ENCODE assay signal across 8 mouse cellular contexts in genomic region chr13:74316386-74316785, GRCm38 (mm10). TPM values are rescaled to one million over a fixed set of nuclear protein-coding genes. Genes with fewer than 3 reads are reported as not detected.
DNase-seq lines count a peak whose midpoint lies in the region; ATAC-seq and TF ChIP-seq lines count a peak whose summit lies in the region.

No protein-coding gene starts in this region.

- H3K9me3 ChIP-seq in hindbrain, embryonic 10.5 days = no peaks in the 10 kb centered on the region
- no peaks in the 10 kb centered on the region for H3K9me3 ChIP-seq in midbrain, embryonic 12.5 days

- 9% methylated on average over 4 of the region's 4 CpGs for WGBS in kidney, adult 2 months
- WGBS in hindbrain, embryonic 10.5 days = 31% methylated on average over 4 of the region's 4 CpGs
- 25% methylated on average over 4 of the region's 4 CpGs for WGBS in midbrain, embryonic 12.5 days

- TF ChIP-seq POLR2A in kidney, adult 2 months (IDR thresholded peaks at IDR 0.05; ENCODE audit: low read depth, low read length) = no peak

- no peaks in the 10 kb centered on the region; the same call in 1 of the 2 replicates for H3K4me1 ChIP-seq in kidney, adult 2 months (ENCODE audit: control insufficient read depth, insufficient read depth, low read length)
- H3K4me1 ChIP-seq in hindbrain, embryonic 10.5 days (replicated peaks) = peaks cover 18% of the 10 kb centered on the region
- H3K4me1 ChIP-seq in midbrain, embryonic 12.5 days = peaks cover 11% of the 10 kb centered on the region

- H3K4me2 ChIP-seq in midbrain, embryonic 12.5 days (replicated peaks) = peak overlapping the region; percentile 76

- ATAC-seq in midbrain, embryonic 12.5 days (ENCODE audit: low FRiP score, low read depth) = no peak

- peak overlapping the region; percentile 53; the same call in 1 of the 2 replicates for H3K27ac ChIP-seq in kidney, adult 2 months (ENCODE audit: insufficient read depth, low read depth, low read length)
- H3K27ac ChIP-seq in hindbrain, embryonic 10.5 days = peak overlapping the region; percentile 89; the same call in 1 of the 2 replicates
- H3K27ac ChIP-seq in midbrain, embryonic 12.5 days (replicated peaks) = 0 out of 2 replicates have a peak overlapping the region, but pooled peaks have one; percentile 25

- H3K9ac ChIP-seq in midbrain, embryonic 12.5 days (replicated peaks) = peak overlapping the region; percentile 71

- H3K4me3 ChIP-seq in kidney, adult 2 months (ENCODE audit: insufficient read depth, low read depth, low read length) = peak overlapping the region; percentile 65
- peak overlapping the region; percentile 90 for H3K4me3 ChIP-seq in hindbrain, embryonic 10.5 days
- peak overlapping the region; percentile 57 for H3K4me3 ChIP-seq in midbrain, embryonic 12.5 days

- intact Hi-C loops in left cerebral cortex, postnatal 10 days (cut with DNase I) = no loop called here

- no peaks in the 10 kb centered on the region for H3K27me3 ChIP-seq in kidney, adult 2 months (replicated peaks; ENCODE audit: control insufficient read depth, insufficient read depth, low read length)
- H3K27me3 ChIP-seq in hindbrain, embryonic 10.5 days (ENCODE audit: insufficient read depth, poor library complexity, severe bottlenecking) = no peaks in the 10 kb centered on the region
- no peaks in the 10 kb centered on the region for H3K27me3 ChIP-seq in midbrain, embryonic 12.5 days

- DNase-seq in kidney, adult 2 months = no peak
- DNase-seq in kidney, postnatal 4 days = no peak
- peak; percentile 38 for DNase-seq in Muller cell, postnatal 12 days (ENCODE audit: inconsistent ontology term)
- no peak for DNase-seq in hindbrain, embryonic 10.5 days (ENCODE audit: low spot score)
- no peak for DNase-seq in ovary, adult 18-20 months (ENCODE audit: low spot score)
- no peak for DNase-seq in urinary bladder, adult 2 months (ENCODE audit: low spot score)
- no peak for DNase-seq in left cerebral cortex, postnatal 10 days (ENCODE audit: extremely low spot score in 1 of 2, low spot score in 2 of 2)

- no peak for TF ChIP-seq CTCF in kidney, adult 2 months (conservative IDR thresholded peaks at IDR 0.05; ENCODE audit: insufficient read depth, insufficient read length, low read depth, low read length)

- H3K36me3 ChIP-seq in kidney, adult 2 months (ENCODE audit: control insufficient read depth, insufficient read depth, low read length) = peaks cover 3% of the 10 kb centered on the region
- peaks cover 39% of the 10 kb centered on the region for H3K36me3 ChIP-seq in hindbrain, embryonic 10.5 days
- peaks cover 10% of the 10 kb centered on the region for H3K36me3 ChIP-seq in midbrain, embryonic 12.5 days

RNA-seq across cellular contexts. Expression of gene Pdcd6, which starts 1.0 kb away (rescaled TPM):
- polyA plus RNA-seq in kidney, adult 2 months (2012; rRNA removed) = 118 and 136 TPM in 2 replicates
- 128 and 131 TPM in 2 replicates for polyA plus RNA-seq in hindbrain, embryonic 10.5 days (2016; fragmentation: Nextera tagmentation; extraction: Ambion mirVana)
- polyA plus RNA-seq in midbrain, embryonic 12.5 days (2016; fragmentation: Nextera tagmentation; extraction: Ambion mirVana) = 103 and 114 TPM in 2 replicates
- polyA plus RNA-seq in urinary bladder, adult 2 months (2012; rRNA removed) = 137 and 164 TPM in 2 replicates
- 10 to 100 TPM; 71.3 to 73.2 TPM for total RNA-seq in left cerebral cortex, postnatal 10 days (2021)

RNA-seq across cellular contexts. Expression of gene Ahrr, which starts 24.3 kb away (rescaled TPM):
- polyA plus RNA-seq in kidney, adult 2 months (2012; rRNA removed) = 0.55 and 0.65 TPM in 2 replicates
- 0.81 and 1.1 TPM in 2 replicates for polyA plus RNA-seq in hindbrain, embryonic 10.5 days (2016; fragmentation: Nextera tagmentation; extraction: Ambion mirVana)
- polyA plus RNA-seq in midbrain, embryonic 12.5 days (2016; fragmentation: Nextera tagmentation; extraction: Ambion mirVana) = 1.1 and 1.7 TPM in 2 replicates
- polyA plus RNA-seq in urinary bladder, adult 2 months (2012; rRNA removed) = 5.1 and 7.6 TPM in 2 replicates
- under 1 TPM; 0.81 to 0.99 TPM for total RNA-seq in left cerebral cortex, postnatal 10 days (2021)

RNA-seq across cellular contexts. Expression of gene Sdha, which starts 33.7 kb away (rescaled TPM):
- 445 and 517 TPM in 2 replicates for polyA plus RNA-seq in kidney, adult 2 months (2012; rRNA removed)
- polyA plus RNA-seq in hindbrain, embryonic 10.5 days (2016; fragmentation: Nextera tagmentation; extraction: Ambion mirVana) = 221 and 266 TPM in 2 replicates
- 219 and 223 TPM in 2 replicates for polyA plus RNA-seq in midbrain, embryonic 12.5 days (2016; fragmentation: Nextera tagmentation; extraction: Ambion mirVana)
- 162 and 174 TPM in 2 replicates for polyA plus RNA-seq in urinary bladder, adult 2 months (2012; rRNA removed)
- total RNA-seq in left cerebral cortex, postnatal 10 days (2021) = 100 to 1,000 TPM; 225 to 226 TPM

RNA-seq across cellular contexts. Expression of gene Ccdc127, which starts 33.7 kb away (rescaled TPM):
- 3.9 and 4.5 TPM in 2 replicates for polyA plus RNA-seq in kidney, adult 2 months (2012; rRNA removed)
- polyA plus RNA-seq in hindbrain, embryonic 10.5 days (2016; fragmentation: Nextera tagmentation; extraction: Ambion mirVana) = 46.2 and 53.9 TPM in 2 replicates
- 57.5 and 59.2 TPM in 2 replicates for polyA plus RNA-seq in midbrain, embryonic 12.5 days (2016; fragmentation: Nextera tagmentation; extraction: Ambion mirVana)
- 22.0 and 29.8 TPM in 2 replicates for polyA plus RNA-seq in urinary bladder, adult 2 months (2012; rRNA removed)
- 10 to 100 TPM; 59.8 to 60.5 TPM for total RNA-seq in left cerebral cortex, postnatal 10 days (2021)

RNA-seq across cellular contexts. Expression of gene Lrrc14b, which starts 47.4 kb away (rescaled TPM):
- 1.6 and 2.0 TPM in 2 replicates for polyA plus RNA-seq in kidney, adult 2 months (2012; rRNA removed)
- polyA plus RNA-seq in hindbrain, embryonic 10.5 days (2016; fragmentation: Nextera tagmentation; extraction: Ambion mirVana) = not detected in 2 replicates
- polyA plus RNA-seq in midbrain, embryonic 12.5 days (2016; fragmentation: Nextera tagmentation; extraction: Ambion mirVana) = not detected in 2 replicates
- polyA plus RNA-seq in urinary bladder, adult 2 months (2012; rRNA removed) = 1.7 and 2.2 TPM in 2 replicates
- not detected for total RNA-seq in left cerebral cortex, postnatal 10 days (2021)

Comparison
In these comparisons a context has a peak if more than half of its experiments do, and no peak if none do; other contexts are left out.
1. H3K27ac ChIP-seq: peak in every context shown above with its lines; median percentile 89 in hindbrain, embryonic 10.5 days; 53 in kidney, adult 2 months; 25 in midbrain, embryonic 12.5 days.